Mouse (Mus musculus) liver, adult 2 months (tissue): ENCODE measurements around the gene Gab2.

Source experiments
- CTCF ChIP-seq: fragments of 200-500 bp; IDR thresholded peaks from 2 replicates; pipeline ENCODE4 v1.5.1; 2011; ENCODE audit warnings: low read depth, low read length, control low read depth
- POLR2A ChIP-seq: fragments of 200-500 bp; IDR thresholded peaks from 2 replicates; pipeline ENCODE4 v1.6.1; 2011; ENCODE audit warnings: low read length, control low read depth; ENCODE audit not compliant: insufficient read depth; ENCODE audit errors: extremely low read depth

DNA sequence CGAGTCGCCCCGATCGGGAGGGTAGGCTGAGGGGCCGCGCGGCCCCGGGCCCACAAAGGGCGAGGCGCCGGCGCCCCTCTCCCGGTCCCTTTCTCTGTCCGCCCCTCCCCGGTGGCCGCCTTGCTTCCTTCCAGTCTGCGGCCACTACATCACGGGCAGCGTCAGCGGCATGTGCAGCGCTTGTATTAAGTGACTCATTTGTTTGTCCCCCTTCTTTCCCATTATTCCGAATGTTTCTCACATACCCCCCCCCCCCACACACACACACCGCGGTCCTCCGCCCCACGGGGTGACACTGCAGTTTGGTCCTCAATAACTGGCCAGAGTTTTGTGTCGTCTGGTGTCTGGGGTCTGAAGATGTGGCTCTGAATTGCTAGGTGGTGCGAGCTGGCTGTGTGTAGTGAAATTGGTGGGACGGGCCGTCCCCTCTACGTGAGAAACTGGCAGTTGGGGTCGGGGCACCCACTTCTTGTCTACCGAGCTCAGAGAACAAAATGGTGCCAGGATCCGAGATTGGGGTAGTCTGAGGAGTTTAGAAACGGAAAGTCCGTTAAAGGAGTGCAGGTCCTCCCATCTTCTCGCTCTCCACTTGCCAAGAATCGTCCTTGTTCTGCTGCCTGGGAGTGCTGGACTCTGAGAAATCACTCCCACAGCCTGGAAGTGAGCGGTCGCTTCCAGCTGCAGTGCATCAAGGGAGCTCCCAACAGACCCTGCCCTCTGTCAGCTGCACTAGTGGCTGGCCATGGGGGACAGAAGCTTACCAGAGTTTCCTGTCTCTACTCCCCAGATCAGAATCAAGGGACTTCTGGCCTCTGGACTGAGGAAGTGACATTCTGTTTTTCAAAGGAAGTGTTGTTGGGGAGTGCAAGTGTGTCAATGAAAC, 1.1 kb downstream of the Gab2 start:
- TF ChIP-seq CTCF (no peak), POLR2A (no peak)
